Mouse (Mus musculus): ENCODE results near the gene Cacna1c.

DNA sequence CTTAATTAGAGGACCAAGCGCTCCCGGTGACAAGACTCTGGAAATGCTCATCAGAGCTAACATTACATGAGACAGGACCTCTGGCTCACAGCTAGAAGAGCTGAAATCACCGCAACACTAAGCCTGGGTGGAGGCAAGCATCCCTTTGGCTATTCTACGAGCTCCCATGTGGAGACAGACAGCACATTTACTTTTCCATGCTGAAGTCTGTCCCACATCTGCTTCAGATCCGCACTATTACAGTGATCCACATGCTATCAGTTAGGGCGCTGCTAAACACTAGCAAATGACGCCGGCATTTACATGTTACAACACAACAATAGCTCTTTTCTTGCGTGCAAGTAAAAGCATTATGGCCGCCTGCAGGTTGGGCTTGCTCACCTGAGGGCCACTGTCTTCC, 178.7 kb downstream of the Cacna1c start:
- TF ChIP-seq CHD2 (IDR thresholded peaks at IDR 0.05; ENCODE audit: low read depth, low read length) (no peak), MAFK (IDR thresholded peaks at IDR 0.05; ENCODE audit: insufficient read depth, low read depth, low read length) (no peak), ZNF384 (IDR thresholded peaks at IDR 0.05; ENCODE audit: low read depth, low read length) (no peak)
